Mouse (Mus musculus) heart, embryonic 12.5 days (tissue): ENCODE data around the gene Hoxc13. TPM values are rescaled to one million over a fixed set of nuclear protein-coding genes. Genes with fewer than 3 reads are reported as not detected.

ENCODE experiments used
- ATAC-seq: fragments of 200-750 bp; cut with Nextera tagmentation; 2 replicates; pipeline ENCODE4 v1.8.0; 2017; ENCODE audit warnings: moderate TSS enrichment, moderate library complexity; ENCODE audit not compliant: insufficient number of reproducible peaks, low FRiP score
- H3K27ac ChIP-seq: fragments of 300-500 bp; sonication (generic); 2 replicates; pipeline ENCODE4 v1.5.1; 2016; ENCODE audit warnings: mild to moderate bottlenecking, moderate library complexity; ENCODE audit not compliant: poor library complexity, severe bottlenecking
- H3K27me3 ChIP-seq: fragments of 300-500 bp; sonication (generic); replicated peaks from 2 replicates; pipeline ENCODE4 v1.6.1; 2016; ENCODE audit warnings: mild to moderate bottlenecking, moderate library complexity
- H3K36me3 ChIP-seq: fragments of 300-500 bp; sonication (generic); 2 replicates; pipeline ENCODE4 v1.6.1; 2016; ENCODE audit warnings: mild to moderate bottlenecking, moderate library complexity
- H3K4me1 ChIP-seq: fragments of 300-500 bp; sonication (generic); replicated peaks from 2 replicates; pipeline ENCODE4 v1.6.1; 2016; ENCODE audit warnings: mild to moderate bottlenecking
- H3K4me2 ChIP-seq: fragments of 300-500 bp; sonication (generic); 2 replicates; pipeline ENCODE4 v1.6.1; 2016; ENCODE audit warnings: mild to moderate bottlenecking, moderate library complexity
- H3K4me3 ChIP-seq: fragments of 300-500 bp; sonication (generic); 2 replicates; pipeline ENCODE4 v1.5.1; 2016; ENCODE audit warnings: mild to moderate bottlenecking
- H3K9ac ChIP-seq: fragments of 300-500 bp; sonication (generic); 2 replicates; pipeline ENCODE4 v1.6.1; 2016; ENCODE audit warnings: mild to moderate bottlenecking, moderate library complexity
- H3K9me3 ChIP-seq: fragments of 300-500 bp; sonication (generic); replicated peaks from 2 replicates; pipeline ENCODE4 v1.6.1; 2016; ENCODE audit warnings: mild to moderate bottlenecking, moderate library complexity
- WGBS: fragments of 180-500 bp; shearing (Covaris S2); methylation state at CpG from one replicate; pipeline ENCODE4 v1.1.7; 2016; 5-methylcytosine and 5-hydroxymethylcytosine counted together
- polyA plus RNA-seq: library from polyadenylated mRNA; unstranded; fragments of >200 nt; fragmentation: Nextera tagmentation; extraction: Ambion mirVana; gene quantifications from 2 replicates; pipeline ENCODE4 v1.2.1, GENCODE M21; 2016

Gene Hoxc13
- polyA plus RNA-seq, 1 experiment from 2014 or later, result 0.18 TPM

- Histone ChIP-seq H3K4me3 (no peak overlapping the region), H3K4me1 (peaks cover 9% of the 10 kb centered on the region), H3K36me3 (no peaks in the 10 kb centered on the region), H3K27me3 (peaks cover 96% of the 10 kb centered on the region), H3K9ac (no peak overlapping the region), H3K4me2 (no peak overlapping the region), H3K27ac (no peak overlapping the region), H3K9me3 (no peaks in the 10 kb centered on the region)
- no peak for ATAC-seq
- 4% methylated on average over 12 of the region's 12 CpGs for WGBS
Measured at GRCm38 (mm10) chr15:102919336-102920180, 1.3 kb upstream of the Hoxc13 start.

GRCm38 (mm10) chr15:102920619-102921018 lies 284 bp upstream of the Hoxc13 start:
- 0 out of 2 replicates have a peak, but pooled peaks have one; percentile 55 for ATAC-seq
- WGBS, result 0% methylated on average over 19 of the region's 20 CpGs
- Histone ChIP-seq H3K9me3 (no peaks in the 10 kb centered on the region), H3K4me2 (peak overlapping the region; percentile 61), H3K9ac (no peak overlapping the region), H3K36me3 (no peaks in the 10 kb centered on the region), H3K27me3 (peaks cover 94% of the 10 kb centered on the region), H3K4me3 (peak overlapping the region; percentile 28), H3K27ac (no peak overlapping the region), H3K4me1 (peaks cover 9% of the 10 kb centered on the region)

- WGBS, result under 1% methylated on average over 24 of the region's 24 CpGs
- Histone ChIP-seq H3K9ac (no peak overlapping the region), H3K4me1 (peaks cover 9% of the 10 kb centered on the region), H3K4me3 (peak overlapping the region; percentile 28; the same call in 1 of the 2 replicates), H3K27me3 (peaks cover 94% of the 10 kb centered on the region), H3K4me2 (no peak overlapping the region), H3K27ac (no peak overlapping the region), H3K36me3 (no peaks in the 10 kb centered on the region), H3K9me3 (no peaks in the 10 kb centered on the region)
- ATAC-seq, result peak; percentile 39
Measured at GRCm38 (mm10) chr15:102922012-102922362, 1.1 kb downstream of the Hoxc13 start.

- ATAC-seq, result no peak
- 21% methylated on average over 6 of the region's 6 CpGs for WGBS
- Histone ChIP-seq H3K4me2 (no peak overlapping the region), H3K9ac (no peak overlapping the region), H3K36me3 (no peaks in the 10 kb centered on the region), H3K4me3 (no peak overlapping the region), H3K9me3 (no peaks in the 10 kb centered on the region), H3K4me1 (peaks cover 9% of the 10 kb centered on the region), H3K27ac (no peak overlapping the region), H3K27me3 (peaks cover 94% of the 10 kb centered on the region)
Measured at GRCm38 (mm10) chr15:102922636-102923500, 2.0 kb downstream of the Hoxc13 start.

- Histone ChIP-seq H3K36me3 (no peaks in the 10 kb centered on the region), H3K4me1 (no peaks in the 10 kb centered on the region), H3K27ac (no peak overlapping the region), H3K4me2 (no peak overlapping the region), H3K9me3 (no peaks in the 10 kb centered on the region), H3K9ac (no peak overlapping the region), H3K4me3 (no peak overlapping the region), H3K27me3 (peaks cover 95% of the 10 kb centered on the region)
- WGBS, result 2% methylated on average over 40 of the region's 40 CpGs
- no peak for ATAC-seq
Measured at GRCm38 (mm10) chr15:102927032-102927645, 6.2 kb downstream of the Hoxc13 start.

GRCm38 (mm10) chr15:102931706-102932358 lies 10.9 kb downstream of the Hoxc13 start:
- no peak overlapping the region for H3K4me2 ChIP-seq
- H3K4me3 ChIP-seq, result no peak overlapping the region
- H3K27ac ChIP-seq, result no peak overlapping the region
- H3K36me3 ChIP-seq, result no peaks in the 10 kb centered on the region
- no peak overlapping the region for H3K9ac ChIP-seq
- ATAC-seq, result peak; percentile 64; the same call in 1 of the 2 replicates
- H3K9me3 ChIP-seq, result no peaks in the 10 kb centered on the region
- 0 out of 2 replicates have a peak, but pooled peaks cover 5% of the 10 kb centered on the region for H3K4me1 ChIP-seq
- WGBS, result under 1% methylated on average over 23 of the region's 23 CpGs
- peaks cover 100% of the 10 kb centered on the region for H3K27me3 ChIP-seq

GRCm38 (mm10) chr15:102934438-102934837 lies 13.5 kb downstream of the Hoxc13 start:
- H3K27me3 ChIP-seq, result peaks cover 99% of the 10 kb centered on the region
- WGBS, result under 1% methylated on average over 12 of the region's 12 CpGs
- H3K4me3 ChIP-seq, result no peak overlapping the region
- H3K4me2 ChIP-seq, result no peak overlapping the region
- no peak overlapping the region for H3K27ac ChIP-seq
- H3K9ac ChIP-seq, result no peak overlapping the region
- ATAC-seq, result no peak
- H3K36me3 ChIP-seq, result no peaks in the 10 kb centered on the region
- no peaks in the 10 kb centered on the region for H3K9me3 ChIP-seq
- 0 out of 2 replicates have a peak, but pooled peaks cover 5% of the 10 kb centered on the region for H3K4me1 ChIP-seq

- 1% methylated on average over 27 of the region's 27 CpGs for WGBS
- H3K36me3 ChIP-seq, result no peaks in the 10 kb centered on the region
- no peak overlapping the region for H3K9ac ChIP-seq
- H3K4me1 ChIP-seq, result 0 out of 2 replicates have a peak, but pooled peaks cover 5% of the 10 kb centered on the region
- H3K4me3 ChIP-seq, result 0 out of 2 replicates have a peak overlapping the region, but pooled peaks have one; percentile 1
- ATAC-seq, result no peak
- H3K27ac ChIP-seq, result no peak overlapping the region
- peaks cover 99% of the 10 kb centered on the region for H3K27me3 ChIP-seq
- H3K4me2 ChIP-seq, result peak overlapping the region; percentile 9; the same call in 1 of the 2 replicates
- no peaks in the 10 kb centered on the region for H3K9me3 ChIP-seq
Measured at GRCm38 (mm10) chr15:102934897-102935296, 14.0 kb downstream of the Hoxc13 start.

- Histone ChIP-seq H3K4me1 (0 out of 2 replicates have a peak, but pooled peaks cover 5% of the 10 kb centered on the region), H3K4me3 (no peak within 1 kb of the TSS; the same call in 1 of the 2 replicates), H3K36me3 (no peaks in the 10 kb centered on the region), H3K27me3 (peaks cover 99% of the 10 kb centered on the region), H3K4me2 (no peak within 1 kb of the TSS), H3K9ac (no peak within 1 kb of the TSS), H3K9me3 (no peaks in the 10 kb centered on the region), H3K27ac (no peak within 1 kb of the TSS)
- 1% methylated on average over 31 of the region's 31 CpGs for WGBS
- no peak for ATAC-seq
Measured at GRCm38 (mm10) chr15:102936279-102936972, 15.5 kb downstream of the Hoxc13 start, which contains the start of gene Hoxc12. TSS of gene Hoxc12 (plus strand) at chr15:102936757.
